Mouse (Mus musculus): ENCODE results near the gene Arhgef10l.

Gene Arhgef10l

GRCm38 (mm10) chr4:140520719-140521118 lies 145.1 kb downstream of the Arhgef10l start:
- peak; percentile 78 to 81 for DNase-seq

DNA sequence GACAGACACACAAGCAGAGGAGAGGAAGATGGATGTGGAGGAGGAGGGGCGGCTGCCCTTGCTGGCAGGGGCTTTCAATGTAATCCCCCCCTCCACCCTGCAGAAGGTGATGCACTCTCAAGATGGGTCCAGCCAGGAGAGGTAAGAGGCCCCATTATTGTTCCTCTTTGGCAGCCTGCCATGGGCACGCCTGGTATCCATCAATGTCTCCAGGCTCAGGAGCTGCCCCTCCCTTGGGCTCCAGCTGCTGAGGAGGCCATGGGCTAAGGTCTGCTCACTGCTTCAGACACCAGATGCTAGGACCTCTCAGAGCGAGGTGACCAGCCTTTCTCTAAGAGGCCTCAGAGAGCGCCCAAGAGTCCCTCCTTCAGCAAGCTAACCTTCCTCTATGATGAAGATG lies 152.0 kb downstream of the Arhgef10l start:
- no peak for DNase-seq

DNA sequence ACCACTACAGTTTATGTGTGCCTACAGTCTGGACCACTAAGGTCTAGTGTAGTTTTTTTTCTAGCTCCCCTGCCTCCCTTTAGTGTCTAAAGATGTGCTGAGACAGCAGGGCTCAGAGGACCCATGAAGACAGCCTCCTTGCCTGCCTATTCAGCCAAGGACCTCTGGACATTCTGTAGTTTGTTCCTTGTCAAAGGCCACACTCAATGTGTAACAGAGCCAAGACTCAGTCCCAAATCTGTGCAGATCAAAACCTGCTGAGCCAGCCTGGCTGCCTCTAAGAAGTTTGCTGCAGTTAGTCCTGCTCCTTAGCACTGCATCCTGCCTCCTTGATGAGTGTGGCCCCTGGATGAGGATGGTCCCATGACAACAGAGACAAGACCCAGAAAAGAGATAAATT lies 156.0 kb downstream of the Arhgef10l start:
- DNase-seq: no peak

- peak; percentile 51 to 58 for DNase-seq
Measured at GRCm38 (mm10) chr4:140507172-140507714, 158.6 kb downstream of the Arhgef10l start.

GRCm38 (mm10) chr4:140505608-140506002 lies 160.2 kb downstream of the Arhgef10l start:
- DNase-seq: no peak

- DNase-seq: no peak
Measured at GRCm38 (mm10) chr4:140504921-140505607, 160.7 kb downstream of the Arhgef10l start.

DNA sequence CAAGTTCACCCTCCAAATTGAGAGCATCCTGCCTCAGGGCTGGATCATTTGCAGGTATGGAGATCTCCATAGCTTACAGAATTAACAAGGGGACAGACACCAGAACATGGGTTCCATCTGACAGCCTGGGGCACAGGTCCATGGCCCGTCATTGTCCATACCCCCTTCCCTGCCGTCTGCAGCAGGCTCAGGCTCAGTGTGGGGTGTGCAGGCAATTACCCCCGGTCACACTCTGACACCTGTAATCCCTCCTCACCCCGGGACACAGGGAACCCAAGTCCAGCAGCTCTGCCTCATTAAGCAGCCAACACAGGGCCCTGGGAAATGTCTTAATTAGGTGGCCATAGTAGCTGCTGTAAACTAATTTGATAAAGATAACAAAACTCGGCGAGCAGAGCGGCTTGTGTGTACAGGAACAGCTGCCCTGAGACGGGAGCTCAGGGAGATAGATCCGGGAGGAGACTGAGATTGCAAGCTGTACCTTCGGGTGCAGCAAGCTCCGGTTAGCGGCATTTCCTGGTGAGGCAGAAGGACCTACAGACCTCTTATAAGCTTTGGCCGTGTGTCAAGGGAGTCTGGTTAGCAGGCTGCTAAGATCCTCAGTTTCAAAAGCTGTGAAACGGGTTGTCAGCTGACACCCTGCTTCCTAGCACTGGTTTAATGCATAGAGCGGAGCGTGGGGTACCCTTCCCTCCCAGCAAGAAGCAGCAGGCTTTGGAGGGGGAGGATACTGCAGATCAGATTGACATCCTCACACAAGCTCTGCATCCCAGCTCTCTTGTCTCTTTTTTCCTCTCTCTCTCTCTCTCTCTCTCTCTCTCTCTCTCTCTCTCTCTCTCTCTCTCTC lies 161.5 kb downstream of the Arhgef10l start:
- DNase-seq: no peak

DNA sequence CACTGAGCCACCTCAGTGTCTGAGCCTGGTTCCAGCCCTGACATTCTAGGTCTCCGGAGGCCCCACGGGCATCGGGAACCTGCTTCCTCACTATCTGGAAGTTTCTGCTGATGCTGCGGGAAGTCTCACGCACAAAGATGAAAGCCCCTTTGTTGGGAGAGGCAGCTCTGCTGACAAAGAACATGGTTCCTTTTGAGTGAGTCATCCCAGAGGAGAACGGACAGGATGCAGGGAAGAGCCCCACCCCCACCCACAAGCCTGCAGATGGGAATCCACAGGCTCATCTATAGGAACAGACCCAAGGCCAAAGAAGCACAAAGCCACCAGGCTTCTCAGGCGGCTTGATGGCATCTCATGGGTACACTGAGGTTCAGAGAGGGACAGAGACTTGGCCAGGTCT lies 165.0 kb downstream of the Arhgef10l start:
- DNase-seq: no peak

GRCm38 (mm10) chr4:140499571-140499970 lies 166.2 kb downstream of the Arhgef10l start:
- DNase-seq: no peak

DNA sequence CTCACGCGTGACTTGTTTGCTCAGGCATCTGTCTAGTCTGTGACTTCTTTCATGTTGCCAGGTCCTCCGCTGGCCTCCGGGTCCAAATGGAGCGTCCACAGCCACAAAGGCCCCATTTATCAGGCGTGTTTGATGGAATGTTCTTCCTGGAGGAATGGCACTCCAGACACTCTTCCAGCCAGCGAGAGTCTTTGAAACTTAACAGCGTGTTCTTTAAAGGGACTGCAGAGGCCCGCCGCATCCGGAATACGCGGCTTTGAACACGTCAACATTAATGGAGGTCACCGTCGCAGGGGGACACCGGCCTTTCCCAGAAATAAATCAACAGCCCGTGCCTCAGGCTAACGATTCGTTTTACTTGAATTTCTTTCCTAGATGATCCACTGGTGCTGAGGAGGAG lies 168.6 kb downstream of the Arhgef10l start:
- no peak for DNase-seq

GRCm38 (mm10) chr4:140491555-140491954 lies 174.3 kb downstream of the Arhgef10l start:
- peak; percentile 53 to 60 for DNase-seq

DNA sequence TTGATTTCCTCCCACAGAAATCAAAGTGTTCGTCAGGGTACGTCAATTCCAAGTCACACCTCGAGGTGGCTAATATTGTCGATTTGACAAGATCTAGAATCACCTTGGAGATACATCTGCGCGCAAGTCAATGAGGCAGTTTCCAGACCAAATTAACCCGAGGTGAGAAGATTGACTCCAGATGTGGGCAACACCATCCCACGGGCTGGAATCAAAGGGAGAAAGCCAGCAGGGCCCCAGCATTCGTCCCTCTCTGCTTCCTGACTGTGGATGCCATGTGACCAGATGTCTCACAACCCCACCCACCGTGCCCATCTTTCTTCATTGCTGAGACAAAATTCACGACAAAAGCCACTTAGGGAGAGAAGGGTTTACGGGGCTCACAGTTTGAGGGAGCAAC lies 180.4 kb downstream of the Arhgef10l start:
- DNase-seq: no peak

- no peak for DNase-seq
Measured at GRCm38 (mm10) chr4:140483134-140483533, 182.7 kb downstream of the Arhgef10l start.

DNA sequence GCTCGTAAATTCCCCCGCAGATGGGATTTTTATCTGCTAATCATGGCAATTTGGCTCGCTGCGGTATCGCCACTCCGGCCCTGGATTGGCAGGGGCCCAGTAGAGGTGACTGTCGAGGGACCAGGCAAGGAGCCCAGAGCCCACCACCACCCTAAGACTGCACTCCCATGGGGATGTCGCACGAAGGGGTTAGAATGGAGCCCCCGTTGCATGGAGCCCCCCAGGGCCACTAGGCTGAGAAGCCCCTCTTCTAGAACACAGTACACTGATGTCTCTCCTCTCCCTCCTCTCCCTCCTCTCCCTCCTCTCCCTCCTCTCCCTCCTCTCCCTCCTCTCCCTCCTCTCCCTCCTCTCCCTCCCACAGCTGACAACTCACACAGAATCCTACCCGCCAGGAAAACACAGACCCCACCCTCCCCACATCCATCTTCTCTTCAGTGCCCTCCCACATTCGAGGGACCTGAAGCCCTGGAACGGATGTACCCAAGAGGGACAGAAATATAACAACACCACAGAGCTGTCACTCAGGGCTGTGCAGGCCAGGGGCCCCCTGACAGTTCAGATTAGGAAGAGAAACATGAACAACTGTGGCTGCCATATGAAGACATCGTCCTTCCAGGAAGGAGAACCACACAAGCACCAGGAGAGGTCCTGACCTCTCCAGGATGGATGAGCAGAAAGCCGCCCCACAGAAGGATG lies 185.3 kb downstream of the Arhgef10l start:
- DNase-seq: peak; percentile 39 to 48

DNA sequence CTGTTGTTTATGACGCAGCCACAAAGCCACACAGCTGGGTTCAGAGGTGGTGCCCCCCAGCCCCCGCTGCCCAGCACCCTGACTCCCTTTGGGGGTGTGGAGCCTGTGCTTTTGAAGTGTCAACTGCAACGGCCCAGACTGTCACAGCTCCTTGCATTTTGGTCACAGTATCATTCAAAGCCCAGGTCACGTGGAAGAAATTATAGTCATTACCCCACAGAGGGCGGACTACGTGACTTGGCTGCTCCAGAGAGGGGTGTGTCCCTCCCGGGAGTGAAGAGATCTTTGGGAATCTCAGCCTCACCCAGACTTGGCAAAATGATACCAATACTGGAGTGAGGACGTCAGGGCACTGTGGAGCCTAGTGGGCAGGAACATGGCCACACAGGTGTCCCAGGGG lies 190.6 kb downstream of the Arhgef10l start:
- DNase-seq: no peak

- DNase-seq: peak; percentile 70 to 77
Measured at GRCm38 (mm10) chr4:140469760-140470452, 195.9 kb downstream of the Arhgef10l start.

GRCm38 (mm10) chr4:140467254-140467791 lies 198.5 kb downstream of the Arhgef10l start:
- DNase-seq: no peak

Data from cerebellum, postnatal 10 days (tissue).